Mouse (Mus musculus): ENCODE results near the gene Parvb. TPM values are rescaled to one million over a fixed set of nuclear protein-coding genes. Genes with fewer than 3 reads are reported as not detected.

Gene Parvb
- total and polyA plus RNA-seq, 3 experiments = 0.04 to 3.9 TPM; not detected in 1

- H3K9me3 ChIP-seq (replicated peaks) = no peaks in the 10 kb centered on the region
- no peak for TF ChIP-seq GATA1 (IDR thresholded peaks at IDR 0.05; ENCODE audit: borderline replicate concordance, low read length)
- TF ChIP-seq CTCF (IDR thresholded peaks at IDR 0.05; ENCODE audit: low read depth, low read length) = no peak
- no peak for TF ChIP-seq TAL1 (conservative IDR thresholded peaks at IDR 0.05; ENCODE audit: low read depth, low read length)
- TF ChIP-seq POLR2AphosphoS5 (IDR thresholded peaks at IDR 0.05; ENCODE audit: insufficient replicate concordance, low read depth, low read length) = no peak
- no peak for TF ChIP-seq GATA2 (IDR thresholded peaks at IDR 0.05; ENCODE audit: borderline replicate concordance, low read depth, low read length)
- no peaks in the 10 kb centered on the region for H3K27me3 ChIP-seq (ENCODE audit: insufficient read depth, low read length)
- H3K4me3 ChIP-seq (ENCODE audit: low read depth, low read length) = peak within 1 kb of the TSS; percentile 94
- DNase-seq (ENCODE audit: low spot score) = peak; percentile 96
- peaks cover 45% of the 10 kb centered on the region for H3K36me3 ChIP-seq (replicated peaks)
- H3K4me1 ChIP-seq (ENCODE audit: insufficient read depth, low read depth, low read length) = peaks cover 41% of the 10 kb centered on the region
- ATAC-seq (ENCODE audit: extremely low read depth, insufficient number of reproducible peaks, low FRiP score, poor library complexity, severe bottlenecking) = peak; percentile 96
Observed at GRCm38 (mm10) chr15:84192058-84192791, 39.6 kb upstream of the Parvb start, which contains the start of gene Samm50. Samm50 (plus strand) TSS chr15:84192241.

GRCm38 (mm10) chr15:84196486-84197165 is 35.2 kb upstream of the Parvb start:
- DNase-seq (ENCODE audit: low spot score) (no peak), ATAC-seq (ENCODE audit: extremely low read depth, insufficient number of reproducible peaks, low FRiP score, poor library complexity, severe bottlenecking) (no peak)
- Histone ChIP-seq H3K4me3 (ENCODE audit: low read depth, low read length) (no peak overlapping the region), H3K27me3 (ENCODE audit: insufficient read depth, low read length) (no peaks in the 10 kb centered on the region), H3K36me3 (replicated peaks) (peaks cover 87% of the 10 kb centered on the region), H3K4me1 (ENCODE audit: insufficient read depth, low read depth, low read length) (peaks cover 25% of the 10 kb centered on the region), H3K9me3 (replicated peaks) (no peaks in the 10 kb centered on the region)
- TF ChIP-seq POLR2AphosphoS5 (IDR thresholded peaks at IDR 0.05; ENCODE audit: insufficient replicate concordance, low read depth, low read length) (no peak), GATA2 (IDR thresholded peaks at IDR 0.05; ENCODE audit: borderline replicate concordance, low read depth, low read length) (no peak), TAL1 (conservative IDR thresholded peaks at IDR 0.05; ENCODE audit: low read depth, low read length) (no peak), GATA1 (IDR thresholded peaks at IDR 0.05; ENCODE audit: borderline replicate concordance, low read length) (no peak), CTCF (IDR thresholded peaks at IDR 0.05; ENCODE audit: low read depth, low read length) (no peak)

- H3K36me3 ChIP-seq (replicated peaks) = peaks cover 97% of the 10 kb centered on the region
- no peaks in the 10 kb centered on the region for H3K27me3 ChIP-seq (ENCODE audit: insufficient read depth, low read length)
- no peak overlapping the region for H3K4me3 ChIP-seq (ENCODE audit: low read depth, low read length)
- ATAC-seq (ENCODE audit: extremely low read depth, insufficient number of reproducible peaks, low FRiP score, poor library complexity, severe bottlenecking) = no peak
- no peaks in the 10 kb centered on the region for H3K9me3 ChIP-seq (replicated peaks)
- DNase-seq (ENCODE audit: low spot score) = no peak
- TF ChIP-seq POLR2AphosphoS5 (IDR thresholded peaks at IDR 0.05; ENCODE audit: insufficient replicate concordance, low read depth, low read length) (no peak), GATA1 (IDR thresholded peaks at IDR 0.05; ENCODE audit: borderline replicate concordance, low read length) (no peak), TAL1 (conservative IDR thresholded peaks at IDR 0.05; ENCODE audit: low read depth, low read length) (no peak), CTCF (IDR thresholded peaks at IDR 0.05; ENCODE audit: low read depth, low read length) (no peak), GATA2 (IDR thresholded peaks at IDR 0.05; ENCODE audit: borderline replicate concordance, low read depth, low read length) (no peak)
- H3K4me1 ChIP-seq (ENCODE audit: insufficient read depth, low read depth, low read length) = peaks cover 43% of the 10 kb centered on the region
Observed at GRCm38 (mm10) chr15:84207327-84207726, 24.5 kb upstream of the Parvb start.

GRCm38 (mm10) chr15:84209517-84210412 is 22.1 kb upstream of the Parvb start:
- Histone ChIP-seq H3K9me3 (replicated peaks) (no peaks in the 10 kb centered on the region), H3K4me3 (ENCODE audit: low read depth, low read length) (peak overlapping the region; percentile 25; the same call in 1 of the 2 replicates), H3K36me3 (replicated peaks) (peaks cover 97% of the 10 kb centered on the region), H3K4me1 (ENCODE audit: insufficient read depth, low read depth, low read length) (peaks cover 45% of the 10 kb centered on the region), H3K27me3 (ENCODE audit: insufficient read depth, low read length) (no peaks in the 10 kb centered on the region)
- no peak for TF ChIP-seq POLR2AphosphoS5 (IDR thresholded peaks at IDR 0.05; ENCODE audit: insufficient replicate concordance, low read depth, low read length)
- no peak for TF ChIP-seq GATA1 (IDR thresholded peaks at IDR 0.05; ENCODE audit: borderline replicate concordance, low read length)
- TF ChIP-seq TAL1 (conservative IDR thresholded peaks at IDR 0.05; ENCODE audit: low read depth, low read length) = peak; percentile 63
- no peak for TF ChIP-seq CTCF (IDR thresholded peaks at IDR 0.05; ENCODE audit: low read depth, low read length)
- TF ChIP-seq GATA2 (IDR thresholded peaks at IDR 0.05; ENCODE audit: borderline replicate concordance, low read depth, low read length) = no peak
- DNase-seq (ENCODE audit: low spot score) (peak; percentile 30), ATAC-seq (ENCODE audit: extremely low read depth, insufficient number of reproducible peaks, low FRiP score, poor library complexity, severe bottlenecking) (peak; percentile 79)

GRCm38 (mm10) chr15:84210461-84210860 is 21.4 kb upstream of the Parvb start:
- Histone ChIP-seq H3K27me3 (ENCODE audit: insufficient read depth, low read length) (no peaks in the 10 kb centered on the region), H3K9me3 (replicated peaks) (no peaks in the 10 kb centered on the region), H3K36me3 (replicated peaks) (peaks cover 97% of the 10 kb centered on the region), H3K4me3 (ENCODE audit: low read depth, low read length) (no peak overlapping the region), H3K4me1 (ENCODE audit: insufficient read depth, low read depth, low read length) (peaks cover 45% of the 10 kb centered on the region)
- TF ChIP-seq TAL1 (conservative IDR thresholded peaks at IDR 0.05; ENCODE audit: low read depth, low read length) (no peak), CTCF (IDR thresholded peaks at IDR 0.05; ENCODE audit: low read depth, low read length) (no peak), GATA1 (IDR thresholded peaks at IDR 0.05; ENCODE audit: borderline replicate concordance, low read length) (no peak), GATA2 (IDR thresholded peaks at IDR 0.05; ENCODE audit: borderline replicate concordance, low read depth, low read length) (no peak), POLR2AphosphoS5 (IDR thresholded peaks at IDR 0.05; ENCODE audit: insufficient replicate concordance, low read depth, low read length) (no peak)
- no peak for ATAC-seq (ENCODE audit: extremely low read depth, insufficient number of reproducible peaks, low FRiP score, poor library complexity, severe bottlenecking)
- DNase-seq (ENCODE audit: low spot score) = no peak

All from G1E (cell line).